Mouse (Mus musculus) B cell, adult 62 days (primary cell): ENCODE results near the gene Zcchc9. TPM values are rescaled to one million over a fixed set of nuclear protein-coding genes. Genes with fewer than 3 reads are reported as not detected.

Experiments used
- total RNA-seq: library from RNA; stranded (reverse); gene quantifications from 4 replicates; pipeline ENCODE4 v1.2.4, GENCODE M21; 2023

The Zcchc9 gene
- 41.5 to 54.7 TPM (median 52.7 TPM) in 4 replicates for total RNA-seq

GRCm38 (mm10) chr13:91807155-91807839 lies at the start of gene Zcchc9:
Gene Zcchc9, minus strand, starts transcription at chr13:91807705.

Other genes starting within 250 kb of the Zcchc9 start
- gene Acot12, start 66.2 kb downstream of the Zcchc9 start, total RNA-seq: not detected in 4 replicates
- not detected in 4 replicates for gene Ckmt2, start 69.2 kb upstream of the Zcchc9 start, total RNA-seq